Mouse (Mus musculus): ENCODE results near the gene Lrp6.

GRCm38 (mm10) chr6:134518450-134518849, 48.3 kb downstream of the Lrp6 start:
- no peak for TF ChIP-seq POLR2A (IDR thresholded peaks at IDR 0.05; ENCODE audit: borderline replicate concordance, extremely low read depth, low read depth, low read length)
- TF ChIP-seq CTCF (IDR thresholded peaks at IDR 0.05; ENCODE audit: insufficient read depth, low read length): no peak

Data from lung, adult 2 months (tissue).